23 mouse cellular contexts compared by ENCODE assay signal in genomic region chr15:68797406-68797805, GRCm38 (mm10).
A peak's percentile ranks its signal among the peaks of the same experiment; 100 is the strongest.
DNase-seq lines count a peak whose midpoint lies in the region; ATAC-seq and TF ChIP-seq lines count a peak whose summit lies in the region.
"Had no signal": no experiment of that assay in that cellular context is flagged by ENCODE, and none has a peak within 500 bp of the region (broad histone marks: within the 10 kb centered on the region; RNA-seq: fewer than 3 reads in every experiment).

No protein-coding gene starts in this region.

- no peak for DNase-seq in forebrain, embryonic 11.5 days (ENCODE audit: low spot score)
- DNase-seq in brain, embryonic 14.5 days (ENCODE audit: low read depth) = peak; percentile 20
- no peak for DNase-seq in kidney, postnatal 14 days
- no peak for DNase-seq in urinary bladder, postnatal 36 days (ENCODE audit: low spot score in 2 of 2)
- DNase-seq: adrenal gland, adult 2 months; adrenal gland, postnatal 10 days; adrenal gland, postnatal 25 days; B cell, adult 2 months; cerebellum, adult 11 months; cerebellum, adult 18-20 months; cerebellum, adult 8-10 months; cerebellum, adult 9-11 months; cerebellum, postnatal 14 days; cerebellum, postnatal 36 days had no signal

- peak; percentile 59; the same call in 1 of the 2 replicates for ATAC-seq in forebrain, embryonic 13.5 days
- no peak for ATAC-seq in forebrain, embryonic 12.5 days (ENCODE audit: low FRiP score)
- peak; percentile 57; the same call in 1 of the 2 replicates for ATAC-seq in forebrain, embryonic 15.5 days (replicated peaks)
- no peak for ATAC-seq in forebrain, embryonic 11.5 days (replicated peaks; ENCODE audit: low FRiP score)
- ATAC-seq in forebrain, embryonic 16.5 days = peak; percentile 66
- ATAC-seq: CD4-positive, CD25-positive, alpha-beta regulatory T cell, adult 4 months had no signal

- no peaks in the 10 kb centered on the region for H3K9me3 ChIP-seq in forebrain, embryonic 13.5 days (replicated peaks)
- H3K9me3 ChIP-seq in forebrain, embryonic 12.5 days = no peaks in the 10 kb centered on the region
- H3K9me3 ChIP-seq in forebrain, embryonic 15.5 days = no peaks in the 10 kb centered on the region
- no peaks in the 10 kb centered on the region for H3K9me3 ChIP-seq in forebrain, embryonic 11.5 days (ENCODE audit: control insufficient read depth, low read length)
- no peaks in the 10 kb centered on the region for H3K9me3 ChIP-seq in forebrain, embryonic 16.5 days (ENCODE audit: control insufficient read depth, low read length)
- H3K9me3 ChIP-seq: embryonic facial prominence, embryonic 10.5 days; embryonic facial prominence, embryonic 12.5 days had no signal

- TF ChIP-seq POLR2A in brain, embryonic 14.5 days (IDR thresholded peaks at IDR 0.05; ENCODE audit: borderline replicate concordance, extremely low read depth, insufficient read depth, insufficient read length, poor library complexity, severe bottlenecking) = no peak

- no peaks in the 10 kb centered on the region for H3K36me3 ChIP-seq in forebrain, embryonic 13.5 days (ENCODE audit: poor library complexity, severe bottlenecking)
- no peaks in the 10 kb centered on the region for H3K36me3 ChIP-seq in forebrain, embryonic 12.5 days (replicated peaks)
- no peaks in the 10 kb centered on the region for H3K36me3 ChIP-seq in forebrain, embryonic 15.5 days
- H3K36me3 ChIP-seq in forebrain, embryonic 11.5 days (ENCODE audit: control insufficient read depth, insufficient read depth, low read length) = no peaks in the 10 kb centered on the region
- H3K36me3 ChIP-seq in forebrain, embryonic 16.5 days (ENCODE audit: control insufficient read depth, insufficient read depth) = no peaks in the 10 kb centered on the region
- H3K36me3 ChIP-seq: embryonic facial prominence, embryonic 10.5 days; embryonic facial prominence, embryonic 12.5 days; G1E had no signal

- TF ChIP-seq CTCF in brain, embryonic 14.5 days (IDR thresholded peaks at IDR 0.05; ENCODE audit: borderline replicate concordance, extremely low read depth, insufficient read depth, insufficient read length) = no peak

- no peak overlapping the region for H3K27ac ChIP-seq in forebrain, embryonic 13.5 days
- no peak overlapping the region for H3K27ac ChIP-seq in forebrain, embryonic 12.5 days
- no peak overlapping the region for H3K27ac ChIP-seq in forebrain, embryonic 15.5 days (replicated peaks)
- H3K27ac ChIP-seq in forebrain, embryonic 11.5 days (ENCODE audit: low read depth, low read length) = no peak overlapping the region
- H3K27ac ChIP-seq in forebrain, embryonic 16.5 days (ENCODE audit: low read length) = no peak overlapping the region; the same call in 1 of the 2 replicates
- H3K27ac ChIP-seq: embryonic facial prominence, embryonic 10.5 days; embryonic facial prominence, embryonic 12.5 days had no signal

- no peaks in the 10 kb centered on the region for H3K27me3 ChIP-seq in forebrain, embryonic 13.5 days
- no peaks in the 10 kb centered on the region for H3K27me3 ChIP-seq in forebrain, embryonic 12.5 days
- H3K27me3 ChIP-seq in forebrain, embryonic 15.5 days = no peaks in the 10 kb centered on the region
- no peaks in the 10 kb centered on the region for H3K27me3 ChIP-seq in forebrain, embryonic 11.5 days (ENCODE audit: control insufficient read depth, insufficient read depth, low read length)
- H3K27me3 ChIP-seq in forebrain, embryonic 16.5 days (replicated peaks; ENCODE audit: control insufficient read depth, insufficient read depth, low read length) = no peaks in the 10 kb centered on the region
- H3K27me3 ChIP-seq: CH12.LX; embryonic facial prominence, embryonic 12.5 days had no signal

- no peaks in the 10 kb centered on the region for H3K4me1 ChIP-seq in forebrain, embryonic 13.5 days
- H3K4me1 ChIP-seq in forebrain, embryonic 12.5 days = no peaks in the 10 kb centered on the region
- no peaks in the 10 kb centered on the region for H3K4me1 ChIP-seq in forebrain, embryonic 15.5 days
- H3K4me1 ChIP-seq in forebrain, embryonic 11.5 days (replicated peaks; ENCODE audit: control insufficient read depth, insufficient read depth, low read length) = no peaks in the 10 kb centered on the region
- H3K4me1 ChIP-seq in forebrain, embryonic 16.5 days (replicated peaks; ENCODE audit: control insufficient read depth, insufficient read depth, low read length) = no peaks in the 10 kb centered on the region
- H3K4me1 ChIP-seq: embryonic facial prominence, embryonic 10.5 days; embryonic facial prominence, embryonic 12.5 days had no signal

- WGBS in forebrain, embryonic 13.5 days = 81% methylated on average over 2 of the region's 2 CpGs
- 77% methylated on average over 2 of the region's 2 CpGs for WGBS in forebrain, embryonic 12.5 days
- WGBS in forebrain, embryonic 15.5 days = 63% methylated on average over 2 of the region's 2 CpGs
- 81% methylated on average over 2 of the region's 2 CpGs for WGBS in forebrain, embryonic 11.5 days
- WGBS in forebrain, embryonic 16.5 days = 45% methylated on average over 2 of the region's 2 CpGs

- H3K4me2 ChIP-seq in forebrain, embryonic 13.5 days = no peak overlapping the region
- no peak overlapping the region for H3K4me2 ChIP-seq in forebrain, embryonic 12.5 days
- no peak overlapping the region for H3K4me2 ChIP-seq in forebrain, embryonic 15.5 days (replicated peaks)
- H3K4me2 ChIP-seq in forebrain, embryonic 11.5 days (ENCODE audit: low read depth, low read length, severe bottlenecking) = no peak overlapping the region
- H3K4me2 ChIP-seq in forebrain, embryonic 16.5 days (ENCODE audit: low read length) = no peak overlapping the region
- H3K4me2 ChIP-seq: embryonic facial prominence, embryonic 12.5 days had no signal

- no peak overlapping the region for H3K9ac ChIP-seq in forebrain, embryonic 13.5 days
- no peak overlapping the region for H3K9ac ChIP-seq in forebrain, embryonic 12.5 days
- no peak overlapping the region for H3K9ac ChIP-seq in forebrain, embryonic 15.5 days (replicated peaks)
- H3K9ac ChIP-seq in forebrain, embryonic 11.5 days (ENCODE audit: low read length) = no peak overlapping the region
- H3K9ac ChIP-seq in forebrain, embryonic 16.5 days (replicated peaks; ENCODE audit: low read depth, low read length) = no peak overlapping the region
- H3K9ac ChIP-seq: embryonic facial prominence, embryonic 12.5 days had no signal

- no peak overlapping the region for H3K4me3 ChIP-seq in forebrain, embryonic 13.5 days
- no peak overlapping the region for H3K4me3 ChIP-seq in forebrain, embryonic 12.5 days (replicated peaks)
- H3K4me3 ChIP-seq in forebrain, embryonic 15.5 days = no peak overlapping the region
- no peak overlapping the region for H3K4me3 ChIP-seq in forebrain, embryonic 11.5 days (ENCODE audit: low read depth, low read length)
- H3K4me3 ChIP-seq in forebrain, embryonic 16.5 days (replicated peaks; ENCODE audit: low read length) = no peak overlapping the region
- H3K4me3 ChIP-seq: embryonic facial prominence, embryonic 10.5 days; embryonic facial prominence, embryonic 12.5 days had no signal

Comparison
In these comparisons a context has a peak if more than half of its experiments do, and no peak if none do; other contexts are left out.
1. ATAC-seq: peak in forebrain, embryonic 13.5 days (single experiment), forebrain, embryonic 15.5 days (single experiment) and forebrain, embryonic 16.5 days (single experiment); none in forebrain, embryonic 12.5 days (single experiment) and forebrain, embryonic 11.5 days (single experiment).